Mouse (Mus musculus) T-helper 17 cell (primary cell): Measurements from ENCODE around the gene Cdh20.
"Not testable (repeated sequence)": the region's sequence is repeated elsewhere in the genome, so short reads cannot be mapped to it uniquely, and the experiment has no call there.

Experiments used
- in situ Hi-C, 2 experiments: fragments of 300-600 bp; cut with MboI, MseI; formaldehyde crosslinking; loops; 1 replicate in 1 of 2; 2 replicates in 1 of 2; pipeline ENCODE4 v1.15.1; 2025; ENCODE audit warnings: high pct_unique_total_duplicates in 2 of 2

Gene Cdh20

DNA sequence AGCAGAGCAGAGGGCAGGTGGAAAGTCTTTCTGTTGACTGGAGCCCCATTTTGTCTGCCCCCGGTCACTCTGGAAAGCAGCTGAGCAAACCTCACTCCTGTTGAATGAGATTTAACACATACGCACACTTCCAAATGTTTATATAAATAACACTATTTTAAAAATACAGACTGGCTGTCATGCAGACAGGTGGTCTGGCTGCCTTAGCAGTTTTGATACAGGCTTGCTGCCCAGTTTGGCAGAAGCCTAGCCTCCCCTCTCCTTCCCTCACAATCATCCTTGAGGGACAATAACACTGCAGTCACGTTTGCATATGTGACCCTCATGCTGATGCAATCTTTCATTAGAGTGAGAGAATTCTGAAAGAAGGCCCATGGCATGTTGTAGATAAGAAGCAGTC is 144.1 kb downstream of the Cdh20 start:
- in situ Hi-C loops: no loop called here

GRCm38 (mm10) chr1:104916507-104916906 is 148.2 kb downstream of the Cdh20 start:
- in situ Hi-C loops: no loop called here

DNA sequence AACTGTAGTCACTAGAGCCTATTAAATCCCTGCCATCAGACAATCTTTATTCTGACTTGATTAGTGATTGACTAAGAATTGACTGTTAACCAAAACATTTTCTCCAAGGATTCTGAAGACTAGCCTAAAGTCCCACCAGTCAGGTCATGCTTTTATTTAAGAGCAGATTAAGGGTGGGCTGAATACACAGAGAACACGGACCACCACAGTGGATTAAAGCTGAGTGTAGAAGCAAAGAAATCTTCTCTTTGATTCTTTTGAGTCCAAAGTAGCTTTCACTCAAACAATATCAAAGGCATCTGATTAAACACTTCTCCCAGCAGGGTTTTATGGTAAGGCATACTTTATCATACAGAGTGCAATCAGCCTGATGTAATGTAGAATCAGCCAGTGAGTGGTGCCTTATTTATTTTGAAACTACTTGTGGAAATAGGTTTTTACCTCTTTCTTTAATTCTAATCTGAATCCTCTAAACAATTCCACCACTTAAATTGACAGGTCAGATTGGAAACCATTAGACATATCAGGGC is 149.0 kb downstream of the Cdh20 start:
- in situ Hi-C loops: no loop called here

- in situ Hi-C loops: no loop called here
Measured at GRCm38 (mm10) chr1:104933051-104933450, 164.7 kb downstream of the Cdh20 start.

DNA sequence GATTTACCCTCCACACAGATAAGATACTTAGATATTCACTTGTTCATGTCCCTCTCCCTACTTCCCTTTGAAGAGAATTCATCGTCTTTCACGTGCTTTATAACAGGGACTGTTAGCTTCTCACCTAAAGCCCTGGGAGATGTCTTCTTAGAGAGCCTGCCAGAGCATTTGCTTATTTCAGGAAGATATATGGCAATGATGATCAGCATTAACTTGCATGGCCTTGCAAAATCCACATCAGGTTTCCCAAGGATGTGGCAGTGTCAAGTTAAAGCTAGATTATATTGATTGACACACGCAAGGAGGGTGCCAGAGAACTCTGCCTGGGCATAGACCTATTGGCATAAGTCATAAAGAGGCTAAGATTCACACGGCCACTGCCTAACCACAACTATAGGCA is 168.6 kb downstream of the Cdh20 start:
- in situ Hi-C loops: no loop called here

GRCm38 (mm10) chr1:104939156-104939555 is 170.8 kb downstream of the Cdh20 start:
- in situ Hi-C loops: no loop called here

GRCm38 (mm10) chr1:104944470-104945109 is 176.3 kb downstream of the Cdh20 start:
- in situ Hi-C loops: no loop called here

DNA sequence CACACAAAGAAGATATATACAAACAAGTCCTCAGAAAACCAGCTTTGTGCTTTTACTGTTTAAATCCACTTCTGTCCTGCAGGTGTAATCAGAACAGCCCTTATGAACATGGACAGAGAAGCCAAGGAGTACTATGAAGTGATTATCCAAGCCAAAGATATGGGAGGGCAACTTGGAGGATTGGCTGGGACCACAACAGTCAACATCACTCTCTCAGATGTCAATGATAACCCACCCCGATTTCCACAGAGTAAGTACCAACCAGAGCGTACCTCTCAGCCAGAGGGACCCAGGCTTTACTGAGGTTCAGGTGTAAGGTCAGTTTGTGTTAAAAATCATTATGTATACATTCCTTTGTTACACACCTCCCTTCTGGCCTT is 176.8 kb downstream of the Cdh20 start:
- in situ Hi-C loops: no loop called here

- in situ Hi-C loops: not testable (repeated sequence)
Measured at GRCm38 (mm10) chr1:104949640-104950039, 181.3 kb downstream of the Cdh20 start.

DNA sequence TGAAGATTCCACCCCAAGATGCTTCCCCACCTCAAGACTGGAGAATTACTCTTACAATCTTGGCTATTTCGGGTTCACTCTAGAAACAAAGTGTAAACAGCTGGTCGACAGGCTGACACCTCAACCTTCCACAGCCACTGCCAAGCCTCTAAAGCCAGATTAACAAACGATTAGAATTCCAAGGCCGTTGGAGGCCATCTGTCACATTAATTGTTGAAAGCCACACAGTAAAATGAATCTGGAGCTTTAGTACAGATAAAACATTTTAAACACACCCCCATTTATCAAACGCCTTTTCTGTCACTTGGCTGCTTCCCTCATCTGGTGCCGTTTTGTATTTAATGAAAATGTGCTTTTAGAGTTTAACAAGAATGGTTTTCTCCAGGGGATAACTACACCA is 188.7 kb downstream of the Cdh20 start:
- in situ Hi-C loops: no loop called here

GRCm38 (mm10) chr1:104961670-104962069 is 193.3 kb downstream of the Cdh20 start:
- in situ Hi-C loops: no loop called here

DNA sequence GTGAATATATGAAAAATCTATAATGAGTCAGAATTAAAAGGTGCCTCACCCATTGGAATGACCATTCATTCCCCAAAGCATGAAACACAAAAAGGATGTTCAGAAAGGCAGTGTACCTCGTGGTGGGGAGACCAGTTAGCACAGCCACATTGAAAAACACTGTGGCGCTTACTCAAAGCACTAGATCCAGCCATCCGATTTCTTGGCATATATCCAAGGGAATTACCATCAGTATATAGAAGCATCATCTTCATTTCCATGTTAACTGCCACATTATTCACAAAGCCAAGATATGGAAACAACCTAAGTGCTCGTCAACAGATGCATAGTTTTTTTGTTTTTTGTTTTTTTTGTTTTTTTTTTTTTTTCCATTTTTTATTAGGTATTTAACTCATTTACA is 193.9 kb downstream of the Cdh20 start:
- in situ Hi-C loops: no loop called here

GRCm38 (mm10) chr1:104979068-104979467 is 210.7 kb downstream of the Cdh20 start:
- in situ Hi-C loops: loop anchor here (25.0 kb wide), 2 partner anchors 483 to 1083 kb away; no protein-coding TSS in a partner anchor

- in situ Hi-C loops: loop anchor here (25.0 kb wide), 2 partner anchors 482 to 1082 kb away; no protein-coding TSS in a partner anchor
Measured at GRCm38 (mm10) chr1:104980273-104980672, 211.9 kb downstream of the Cdh20 start.

- in situ Hi-C loops: loop anchor here (5.0 to 25.0 kb wide), 4 partner anchors 476 to 1076 kb away; no protein-coding TSS in a partner anchor
Measured at GRCm38 (mm10) chr1:104986222-104986973, 218.1 kb downstream of the Cdh20 start.

DNA sequence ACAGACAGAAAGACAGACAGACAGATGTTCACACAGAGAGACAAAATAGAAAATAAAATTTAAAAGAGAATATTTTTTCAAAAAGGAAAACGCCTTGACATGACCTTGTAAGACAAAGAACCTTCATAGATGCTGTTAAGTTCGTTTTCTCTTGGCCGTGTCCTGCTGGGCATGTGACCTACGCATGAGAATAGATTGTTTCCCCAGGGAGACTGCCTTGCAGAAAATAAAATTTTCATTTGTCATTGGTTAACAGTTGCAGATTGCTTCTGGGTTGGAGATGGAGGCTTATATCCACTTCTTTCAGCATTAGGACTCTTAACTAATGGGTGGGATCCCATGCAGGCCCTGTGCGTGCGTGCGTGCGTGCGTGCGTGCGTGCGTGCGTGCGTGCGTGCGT is 219.2 kb downstream of the Cdh20 start:
- in situ Hi-C loops: loop anchor here (5.0 to 25.0 kb wide), 4 partner anchors 475 to 1075 kb away; no protein-coding TSS in a partner anchor

GRCm38 (mm10) chr1:104992441-104992840 is 224.1 kb downstream of the Cdh20 start:
- in situ Hi-C loops: loop anchor here (25.0 kb wide), 2 partner anchors 470 to 1070 kb away; no protein-coding TSS in a partner anchor

- in situ Hi-C loops: loop anchor here (25.0 kb wide), 2 partner anchors 468 to 1068 kb away; no protein-coding TSS in a partner anchor
Measured at GRCm38 (mm10) chr1:104993905-104994611, 225.7 kb downstream of the Cdh20 start.

DNA sequence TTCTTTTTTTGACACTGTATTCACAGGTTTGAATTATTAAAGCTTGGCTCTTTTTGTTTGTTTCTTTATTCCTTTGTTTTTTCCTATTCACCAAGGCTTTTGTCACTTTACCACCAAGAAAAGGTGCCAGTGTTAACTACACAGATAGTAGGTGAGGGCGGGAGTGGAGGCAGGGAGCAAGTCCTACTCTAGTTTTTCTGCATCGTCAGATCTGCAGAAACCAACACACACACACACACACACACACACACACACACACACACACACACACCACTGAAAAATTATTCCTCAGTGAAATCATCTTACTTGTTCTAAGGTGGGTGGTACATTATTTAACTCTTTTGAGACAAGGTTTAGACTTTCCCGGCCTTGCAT is 226.3 kb downstream of the Cdh20 start:
- in situ Hi-C loops: loop anchor here (25.0 kb wide), 2 partner anchors 468 to 1068 kb away; no protein-coding TSS in a partner anchor

- in situ Hi-C loops: loop anchor here (25.0 kb wide), 2 partner anchors 464 to 1064 kb away; no protein-coding TSS in a partner anchor
Measured at GRCm38 (mm10) chr1:104997814-104998213, 229.5 kb downstream of the Cdh20 start.

DNA sequence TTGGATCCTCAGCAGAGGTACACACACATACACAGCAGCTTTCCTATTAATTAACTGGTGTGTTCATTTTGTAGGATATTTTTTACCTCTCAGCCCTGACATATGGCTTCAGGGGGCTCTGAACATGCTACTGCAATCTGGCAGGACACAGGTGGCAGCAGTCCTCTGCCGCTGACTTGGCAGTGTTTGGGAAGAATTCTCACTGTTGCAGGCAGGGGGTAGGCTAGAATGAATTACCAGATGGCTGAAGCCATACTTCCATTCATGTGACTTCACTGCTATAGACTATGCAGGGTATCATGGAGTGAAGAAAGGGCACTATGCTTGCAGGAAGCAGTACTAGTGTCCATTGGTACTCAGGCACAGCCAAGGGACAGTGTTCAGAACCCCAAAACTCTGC is 233.8 kb downstream of the Cdh20 start:
- in situ Hi-C loops: no loop called here

GRCm38 (mm10) chr1:105003786-105004185 is 235.5 kb downstream of the Cdh20 start:
- in situ Hi-C loops: no loop called here
